Mouse (Mus musculus): Measurements from ENCODE around the gene Yipf4. TPM values are rescaled to one million over a fixed set of nuclear protein-coding genes. Genes with fewer than 3 reads are reported as not detected.
"Not testable (repeated sequence)": the region's sequence is repeated elsewhere in the genome, so short reads cannot be mapped to it uniquely, and the experiment has no call there.

Yipf4 gene
- 50.1 and 63.8 TPM in 2 replicates for polyA plus RNA-seq (2015; fragmentation: Nextera tagmentation; extraction: Ambion mirVana)

DNA sequence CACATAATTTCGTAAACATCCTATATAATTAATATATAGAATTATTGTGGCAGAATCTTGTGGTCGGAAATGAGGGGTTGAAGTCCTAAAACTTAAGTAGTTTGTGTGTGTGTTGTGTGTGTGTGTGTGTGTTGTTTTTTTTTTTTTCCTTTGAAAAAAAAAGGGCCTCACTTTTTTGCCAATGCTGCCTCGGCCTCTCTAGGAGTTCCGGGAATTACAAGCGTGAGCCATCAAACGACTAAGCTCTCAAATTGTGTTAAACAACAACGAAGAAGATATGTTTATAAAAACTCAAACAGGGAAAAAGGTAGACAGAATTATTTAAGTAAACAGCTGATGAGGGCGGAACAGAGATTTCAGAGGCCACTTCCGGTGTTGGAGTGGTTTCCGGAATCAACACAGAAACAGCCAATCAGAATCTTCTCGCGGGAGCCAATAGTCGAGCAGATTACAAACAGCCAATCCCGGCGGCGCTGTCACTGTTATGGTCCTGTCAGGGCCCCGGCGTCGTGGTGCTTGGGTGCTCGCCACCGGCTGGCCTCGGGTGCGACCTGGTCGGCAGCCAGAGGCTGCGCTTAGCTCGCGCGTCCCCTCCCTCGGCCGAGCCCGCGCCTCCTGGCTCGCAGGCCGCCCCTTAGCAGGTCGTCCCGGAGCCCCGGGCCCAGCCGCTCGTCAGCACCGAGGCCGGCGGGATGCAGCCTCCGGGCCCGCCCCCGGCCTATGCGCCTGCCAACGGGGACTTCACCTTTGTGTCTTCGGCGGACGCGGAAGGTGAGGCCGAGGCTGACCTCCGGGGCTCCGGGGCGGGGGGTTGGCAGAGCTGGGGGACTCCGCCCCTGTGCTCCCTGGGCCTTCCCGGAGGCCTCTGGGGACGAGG, at the start of gene Yipf4:
Yipf4 (plus strand) TSS at position 470 of the 877 bp plus-strand sequence.
- Histone ChIP-seq H3K27me3 (no peaks in the 10 kb centered on the region), H3K9me3 (replicated peaks) (no peaks in the 10 kb centered on the region), H3K4me3 (peak within 1 kb of the TSS; percentile 89), H3K4me2 (peak within 1 kb of the TSS; percentile 66), H3K27ac (peak within 1 kb of the TSS; percentile 94), H3K9ac (peak within 1 kb of the TSS; percentile 85), H3K4me1 (replicated peaks) (peaks cover 3% of the 10 kb centered on the region; the same call in 1 of the 2 replicates), H3K36me3 (peaks cover 17% of the 10 kb centered on the region)
- 4% methylated on average over 55 of the region's 58 CpGs for WGBS
- ATAC-seq (replicated peaks; ENCODE audit: insufficient number of reproducible peaks, insufficient read depth, low FRiP score, low read depth): peak; percentile 100

DNA sequence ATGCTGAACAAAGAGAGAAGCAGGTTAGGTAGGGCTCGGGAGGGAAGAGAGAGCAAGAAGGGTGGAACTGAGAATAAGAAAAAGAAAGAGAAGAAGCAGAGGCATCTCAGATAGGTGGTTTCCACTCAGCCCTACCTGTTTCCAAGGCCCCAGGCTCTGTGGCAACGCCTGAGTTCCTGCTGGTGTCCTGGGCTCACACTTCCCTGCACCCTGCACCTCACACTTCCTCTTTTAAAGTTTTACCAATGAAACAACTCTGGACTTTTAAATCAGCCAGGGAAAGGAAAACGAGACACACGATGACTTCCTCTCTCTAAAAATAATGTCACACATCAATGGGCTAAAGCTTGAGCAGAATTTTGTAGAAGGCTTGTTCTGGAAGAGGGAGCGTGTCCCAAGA, 48.8 kb upstream of the Yipf4 start:
- Histone ChIP-seq H3K4me2 (no peak overlapping the region), H3K4me1 (replicated peaks) (no peaks in the 10 kb centered on the region), H3K36me3 (no peaks in the 10 kb centered on the region), H3K27me3 (no peaks in the 10 kb centered on the region), H3K27ac (no peak overlapping the region), H3K4me3 (no peak overlapping the region), H3K9ac (no peak overlapping the region), H3K9me3 (replicated peaks) (no peaks in the 10 kb centered on the region)
- 60% methylated on average over 5 of the region's 5 CpGs for WGBS
- ATAC-seq (replicated peaks; ENCODE audit: insufficient number of reproducible peaks, insufficient read depth, low FRiP score, low read depth): no peak

DNA sequence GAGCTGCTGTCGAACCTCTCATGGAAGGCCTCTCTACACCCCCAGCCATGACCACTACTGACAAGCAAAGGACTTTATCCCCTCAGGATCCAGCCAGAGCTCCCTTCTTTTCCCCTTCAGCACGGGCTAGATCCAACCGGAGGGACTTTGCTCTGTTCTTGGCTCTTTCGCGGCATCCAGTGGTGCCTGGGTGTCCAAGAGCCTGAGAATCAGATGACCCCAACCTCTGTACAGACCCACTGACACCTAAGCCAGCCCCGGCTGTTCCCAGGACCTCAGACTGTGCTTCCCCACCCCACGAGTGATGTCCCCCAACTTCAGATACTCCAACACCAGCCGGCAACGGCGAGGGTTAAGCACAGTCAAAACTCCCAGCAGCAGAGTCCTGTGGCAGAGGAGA, 39.5 kb upstream of the Yipf4 start:
- H3K9me3 ChIP-seq (replicated peaks): no peaks in the 10 kb centered on the region
- whole genome bisulfite sequencing: 83% methylated on average over 10 of the region's 10 CpGs
- no peak for ATAC-seq (replicated peaks; ENCODE audit: insufficient number of reproducible peaks, insufficient read depth, low FRiP score, low read depth)
- H3K36me3 ChIP-seq: no peaks in the 10 kb centered on the region
- H3K9ac ChIP-seq: no peak overlapping the region
- no peaks in the 10 kb centered on the region for H3K4me1 ChIP-seq (replicated peaks)
- H3K27ac ChIP-seq: no peak overlapping the region
- no peak overlapping the region for H3K4me3 ChIP-seq
- H3K4me2 ChIP-seq: no peak overlapping the region
- no peaks in the 10 kb centered on the region for H3K27me3 ChIP-seq

DNA sequence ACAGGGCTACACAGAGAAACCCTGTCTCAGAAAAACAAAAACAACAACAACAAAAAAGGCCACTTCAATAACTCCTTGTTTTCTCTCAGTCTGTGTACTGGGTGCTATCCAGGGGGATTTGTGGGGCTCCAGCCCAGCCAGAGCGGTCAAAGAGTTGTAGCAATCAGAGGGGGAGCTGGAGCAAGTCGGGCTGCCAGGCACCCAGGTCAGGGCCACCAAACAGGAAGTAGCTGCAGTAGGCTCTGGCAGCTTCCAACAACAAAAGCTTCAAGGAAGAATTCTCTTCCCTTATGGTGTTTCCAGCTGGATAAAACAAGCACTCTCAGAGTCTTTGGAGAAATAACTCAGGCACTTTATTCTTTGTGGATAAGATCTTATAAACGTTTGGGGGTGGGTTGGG, 35.4 kb upstream of the Yipf4 start:
- Histone ChIP-seq H3K9me3 (replicated peaks) (no peaks in the 10 kb centered on the region), H3K27me3 (no peaks in the 10 kb centered on the region), H3K4me3 (no peak overlapping the region), H3K4me2 (no peak overlapping the region), H3K36me3 (no peaks in the 10 kb centered on the region), H3K27ac (no peak overlapping the region), H3K9ac (no peak overlapping the region), H3K4me1 (replicated peaks) (no peaks in the 10 kb centered on the region)
- WGBS: 64% methylated on average over 3 of the region's 3 CpGs
- ATAC-seq (replicated peaks; ENCODE audit: insufficient number of reproducible peaks, insufficient read depth, low FRiP score, low read depth): no peak

DNA sequence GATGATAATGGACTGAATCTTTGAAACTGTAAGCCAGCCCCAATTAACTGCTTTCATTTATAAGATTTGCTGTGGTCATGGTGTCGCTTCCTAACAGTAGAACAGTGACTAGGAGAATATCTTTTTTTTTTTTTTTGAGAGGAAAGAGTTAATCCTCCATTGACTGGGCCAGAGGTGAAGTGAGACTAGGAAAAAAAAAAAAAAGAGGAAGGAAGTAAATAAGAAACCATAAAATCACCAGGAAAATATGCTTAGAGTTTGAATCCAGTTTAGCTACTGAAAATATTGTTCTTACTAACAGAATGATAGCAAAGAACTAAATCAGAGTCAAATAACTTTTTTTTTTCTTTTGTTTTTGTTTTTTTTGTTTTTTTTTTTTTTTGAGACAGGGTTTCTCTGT, 34.6 kb upstream of the Yipf4 start:
- H3K4me1 ChIP-seq (replicated peaks): no peaks in the 10 kb centered on the region
- H3K9me3 ChIP-seq (replicated peaks): no peaks in the 10 kb centered on the region
- H3K4me3 ChIP-seq: no peak overlapping the region
- no peaks in the 10 kb centered on the region for H3K27me3 ChIP-seq
- no peak overlapping the region for H3K27ac ChIP-seq
- 97% methylated on average over 1 of the region's 1 CpGs for WGBS
- ATAC-seq (replicated peaks; ENCODE audit: insufficient number of reproducible peaks, insufficient read depth, low FRiP score, low read depth): no peak
- H3K9ac ChIP-seq: no peak overlapping the region
- H3K4me2 ChIP-seq: no peak overlapping the region
- no peaks in the 10 kb centered on the region for H3K36me3 ChIP-seq

DNA sequence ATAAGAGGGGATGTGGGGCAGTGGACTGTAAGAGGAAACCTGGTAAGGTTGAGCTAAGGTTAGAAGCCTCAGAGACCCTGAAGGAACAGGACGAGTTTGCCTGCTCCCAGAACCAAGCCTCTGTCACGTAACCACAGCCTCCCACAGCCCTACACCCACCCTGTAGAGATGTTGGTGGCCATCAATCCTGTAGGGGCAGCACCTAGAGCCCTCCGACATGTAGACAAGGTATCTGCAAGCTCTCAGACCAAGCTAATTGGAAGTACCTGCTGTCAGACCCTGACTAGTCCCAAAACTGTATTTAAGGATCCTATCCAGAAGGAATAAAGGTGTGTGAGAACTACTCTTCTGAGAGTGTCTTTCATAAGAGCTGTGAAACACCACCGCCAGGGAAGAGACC, 33.9 kb upstream of the Yipf4 start:
- H3K4me3 ChIP-seq: no peak overlapping the region
- H3K27me3 ChIP-seq: no peaks in the 10 kb centered on the region
- no peaks in the 10 kb centered on the region for H3K4me1 ChIP-seq (replicated peaks)
- H3K9me3 ChIP-seq (replicated peaks): no peaks in the 10 kb centered on the region
- no peak for ATAC-seq (replicated peaks; ENCODE audit: insufficient number of reproducible peaks, insufficient read depth, low FRiP score, low read depth)
- H3K4me2 ChIP-seq: no peak overlapping the region
- no peaks in the 10 kb centered on the region for H3K36me3 ChIP-seq
- 72% methylated on average over 4 of the region's 4 CpGs for WGBS
- H3K27ac ChIP-seq: no peak overlapping the region
- no peak overlapping the region for H3K9ac ChIP-seq

DNA sequence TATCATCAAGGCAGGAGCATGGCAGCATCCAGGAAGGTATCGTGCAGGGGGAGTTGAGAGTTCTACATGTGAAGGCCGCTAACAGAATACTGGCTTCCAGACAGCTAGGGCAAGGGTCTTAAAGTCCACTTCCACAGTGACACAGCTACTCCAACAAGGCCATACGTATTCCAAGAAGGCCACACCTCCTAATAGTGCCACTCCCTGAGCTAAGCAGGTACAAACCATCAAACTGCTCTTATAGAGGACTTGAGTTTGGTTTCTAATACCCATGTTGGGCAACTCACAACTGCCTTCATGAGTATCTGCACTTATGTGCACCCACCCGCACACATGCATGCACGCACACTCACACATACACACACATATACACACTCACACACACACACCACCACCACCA, 32.5 kb upstream of the Yipf4 start:
- WGBS: 86% methylated on average over 5 of the region's 5 CpGs
- no peak for ATAC-seq (replicated peaks; ENCODE audit: insufficient number of reproducible peaks, insufficient read depth, low FRiP score, low read depth)

DNA sequence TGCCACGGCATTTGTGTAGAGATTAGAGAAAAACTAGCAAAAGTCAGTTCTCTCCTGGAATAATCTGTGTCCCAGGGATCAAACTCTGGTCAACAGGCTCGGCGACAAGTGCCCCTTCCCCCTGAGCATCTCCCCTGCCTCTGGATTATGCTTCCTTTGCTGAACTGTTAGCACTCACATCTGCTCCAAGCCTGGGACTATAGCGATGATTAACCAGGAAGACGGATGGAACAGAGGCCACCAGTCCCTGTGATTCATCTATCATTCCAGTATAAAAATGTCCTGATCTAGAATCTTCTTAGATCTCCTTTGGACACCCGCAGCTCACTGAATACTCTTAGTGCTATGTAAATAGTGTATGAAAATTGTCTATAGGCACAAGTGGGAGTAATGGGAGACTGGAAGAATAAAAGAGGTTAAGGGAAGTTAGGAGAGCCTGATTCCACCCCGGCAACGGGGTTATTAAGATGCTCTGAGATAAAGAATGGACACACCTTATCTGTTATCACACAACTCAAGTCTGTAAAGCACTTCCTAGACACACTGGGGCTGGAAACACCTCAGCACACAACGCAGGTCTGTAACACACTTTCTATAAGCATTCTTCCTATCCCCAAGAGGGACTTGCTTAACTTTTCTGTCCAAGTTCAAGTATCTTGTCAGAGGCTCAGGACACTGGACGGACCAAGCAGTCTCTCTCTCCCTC, 31.2 kb upstream of the Yipf4 start:
- 62% methylated on average over 10 of the region's 10 CpGs for WGBS
- Histone ChIP-seq H3K4me3 (no peak overlapping the region), H3K4me2 (no peak overlapping the region), H3K36me3 (no peaks in the 10 kb centered on the region), H3K9ac (no peak overlapping the region), H3K27me3 (no peaks in the 10 kb centered on the region), H3K27ac (no peak overlapping the region), H3K9me3 (replicated peaks) (no peaks in the 10 kb centered on the region), H3K4me1 (replicated peaks) (no peaks in the 10 kb centered on the region)
- no peak for ATAC-seq (replicated peaks; ENCODE audit: insufficient number of reproducible peaks, insufficient read depth, low FRiP score, low read depth)

More for the DNA sequence above, 32.5 kb upstream of the Yipf4 start:
- Histone ChIP-seq H3K4me3 (no peak overlapping the region), H3K9ac (no peak overlapping the region), H3K4me1 (replicated peaks) (no peaks in the 10 kb centered on the region), H3K27ac (no peak overlapping the region), H3K27me3 (no peaks in the 10 kb centered on the region), H3K4me2 (no peak overlapping the region), H3K36me3 (no peaks in the 10 kb centered on the region), H3K9me3 (replicated peaks) (no peaks in the 10 kb centered on the region)

DNA sequence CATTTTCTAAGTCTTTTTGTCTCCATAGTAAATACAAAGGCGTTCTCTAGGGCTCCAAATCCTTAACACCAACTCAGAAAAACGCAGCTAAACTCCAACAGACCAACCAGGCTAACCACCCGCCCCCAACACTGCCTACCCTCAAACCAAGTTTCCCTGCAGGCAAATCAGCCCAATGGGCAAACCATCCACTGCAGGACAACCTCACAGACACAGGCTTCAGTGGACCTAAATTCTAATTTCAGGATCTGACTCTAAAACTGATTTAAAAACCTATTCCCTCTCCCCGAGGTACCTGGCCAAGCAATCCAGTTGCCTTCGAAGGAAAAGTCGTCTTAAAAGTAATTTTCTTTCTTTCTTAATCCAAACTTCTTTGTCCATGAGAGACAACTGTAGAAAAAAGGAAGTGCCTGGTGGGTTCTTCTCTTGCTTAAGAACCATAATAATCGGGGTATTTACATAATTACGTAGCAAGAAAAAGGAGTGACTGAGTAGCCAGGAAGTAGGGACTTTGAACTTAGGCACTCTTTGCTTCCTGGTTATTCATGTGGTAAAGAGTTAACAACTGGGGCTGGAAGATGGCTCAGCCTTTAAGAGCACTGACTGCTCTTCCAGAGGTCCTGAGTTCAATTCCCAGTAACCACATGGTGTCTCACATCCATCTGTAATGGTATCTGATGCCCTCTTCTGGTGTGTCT, 30.4 kb upstream of the Yipf4 start, which contains the start of gene Nlrc4:
Nlrc4 (minus strand) TSS at position 432 of the 698 bp plus-strand sequence.
- no peak within 1 kb of the TSS for H3K4me2 ChIP-seq
- WGBS: 52% methylated on average over 8 of the region's 8 CpGs
- H3K36me3 ChIP-seq: no peaks in the 10 kb centered on the region
- no peak within 1 kb of the TSS for H3K9ac ChIP-seq
- no peaks in the 10 kb centered on the region for H3K27me3 ChIP-seq
- no peaks in the 10 kb centered on the region for H3K4me1 ChIP-seq (replicated peaks)
- H3K27ac ChIP-seq: no peak within 1 kb of the TSS
- no peak within 1 kb of the TSS for H3K4me3 ChIP-seq
- ATAC-seq (replicated peaks; ENCODE audit: insufficient number of reproducible peaks, insufficient read depth, low FRiP score, low read depth): no peak
- no peaks in the 10 kb centered on the region for H3K9me3 ChIP-seq (replicated peaks)

DNA sequence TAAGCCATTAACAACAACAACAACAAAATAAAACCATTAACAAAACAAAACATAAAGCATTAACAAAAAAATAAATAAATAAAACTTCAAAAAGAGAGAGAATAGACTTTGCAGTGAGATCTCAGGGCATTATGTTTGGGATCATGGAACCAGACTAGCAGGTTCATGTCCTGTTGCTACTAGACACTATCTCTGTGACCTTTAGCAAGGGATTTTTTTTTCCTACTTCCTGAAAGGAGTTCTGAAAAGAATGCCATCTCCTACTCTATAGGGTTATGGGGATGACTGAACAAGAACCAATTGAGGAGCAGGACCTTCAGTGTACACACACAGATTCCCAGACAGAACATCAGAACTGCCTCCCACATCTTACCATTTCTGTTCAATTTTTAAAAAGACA, 25.8 kb upstream of the Yipf4 start:
- Histone ChIP-seq H3K4me1 (replicated peaks) (no peaks in the 10 kb centered on the region), H3K9me3 (replicated peaks) (no peaks in the 10 kb centered on the region), H3K4me3 (no peak overlapping the region), H3K36me3 (no peaks in the 10 kb centered on the region), H3K4me2 (no peak overlapping the region), H3K27me3 (no peaks in the 10 kb centered on the region), H3K27ac (no peak overlapping the region), H3K9ac (no peak overlapping the region)
- no peak for ATAC-seq (replicated peaks; ENCODE audit: insufficient number of reproducible peaks, insufficient read depth, low FRiP score, low read depth)

DNA sequence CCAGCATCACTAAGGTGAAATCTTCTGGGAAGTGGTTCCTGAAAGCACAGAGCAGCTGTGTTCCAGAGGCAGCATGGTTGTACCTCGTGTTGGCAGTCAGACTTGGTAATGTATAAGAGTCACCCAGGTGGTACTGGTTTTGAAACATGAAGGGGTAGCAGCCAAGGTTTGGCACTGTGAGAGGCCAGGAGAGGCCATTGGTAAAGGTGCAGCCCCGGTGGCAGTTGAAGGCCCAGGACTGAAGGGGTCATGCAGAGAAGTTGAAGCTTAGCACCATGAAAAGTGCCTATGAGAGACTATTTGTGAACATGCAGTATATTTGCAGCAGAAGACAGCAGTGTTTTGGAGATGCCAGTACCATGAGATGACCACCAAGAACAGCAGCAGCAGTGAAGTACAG, 21.3 kb upstream of the Yipf4 start:
- H3K4me1 ChIP-seq (replicated peaks); H3K36me3 ChIP-seq; H3K9ac ChIP-seq; H3K4me2 ChIP-seq; H3K27me3 ChIP-seq; H3K4me3 ChIP-seq; H3K27ac ChIP-seq; H3K9me3 ChIP-seq (replicated peaks); ATAC-seq (replicated peaks; ENCODE audit: insufficient number of reproducible peaks, insufficient read depth, low FRiP score, low read depth): not testable (repeated sequence)
- 70% methylated on average over 2 of the region's 2 CpGs for WGBS
